Mouse (Mus musculus): ENCODE data around the gene Slc6a17. TPM values are rescaled to one million over a fixed set of nuclear protein-coding genes. Genes with fewer than 3 reads are reported as not detected.

Slc6a17 gene
- polyA plus RNA-seq, 1 experiment from 2014 or later: 2.7 TPM

DNA sequence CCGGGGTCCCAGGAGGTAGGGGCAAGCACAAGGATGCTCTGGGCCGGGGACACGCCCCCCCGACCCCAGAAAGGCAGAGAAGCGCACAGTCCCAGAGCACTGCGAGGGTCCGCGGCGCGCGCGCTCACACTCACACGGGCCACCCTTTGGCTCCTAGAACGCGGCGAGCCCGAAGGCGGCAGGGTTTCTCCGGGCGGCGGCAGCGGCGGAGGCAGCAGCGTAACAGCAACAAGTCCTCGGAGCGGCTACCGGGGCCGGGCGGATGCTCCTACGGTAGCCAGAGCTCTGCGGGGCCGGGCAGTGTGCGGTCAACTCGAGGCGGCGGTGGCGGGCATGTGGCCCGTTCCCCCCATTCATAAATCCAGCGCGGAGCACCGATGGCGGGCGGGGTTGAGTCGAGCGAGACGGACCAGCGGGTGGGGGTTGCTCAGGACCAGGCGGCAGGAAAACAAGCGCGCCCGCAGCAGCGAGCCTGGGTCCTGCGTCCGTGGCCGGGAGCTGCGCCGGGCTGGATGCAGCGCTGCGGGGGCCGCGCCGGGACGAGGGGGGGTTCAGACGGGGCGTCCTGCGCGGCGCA lies 58.5 kb downstream of the Slc6a17 start, which contains the start of gene Kcnc4:
Gene Kcnc4 (minus strand): TSS at position 357 of the 577 bp plus-strand sequence.
- Histone ChIP-seq H3K9me3 (no peaks in the 10 kb centered on the region), H3K4me2 (peak within 1 kb of the TSS; percentile 89), H3K36me3 (no peaks in the 10 kb centered on the region), H3K4me1 (peaks cover 24% of the 10 kb centered on the region), H3K9ac (no peak within 1 kb of the TSS), H3K4me3 (peak within 1 kb of the TSS; percentile 41), H3K27ac (no peak within 1 kb of the TSS), H3K27me3 (peaks cover 97% of the 10 kb centered on the region)
- under 1% methylated on average over 68 of the region's 68 CpGs for WGBS
- 0 out of 2 replicates have a peak, but pooled peaks have one; percentile 10 for ATAC-seq (ENCODE audit: borderline replicate concordance, extremely low read depth, low FRiP score, low TSS enrichment)

DNA sequence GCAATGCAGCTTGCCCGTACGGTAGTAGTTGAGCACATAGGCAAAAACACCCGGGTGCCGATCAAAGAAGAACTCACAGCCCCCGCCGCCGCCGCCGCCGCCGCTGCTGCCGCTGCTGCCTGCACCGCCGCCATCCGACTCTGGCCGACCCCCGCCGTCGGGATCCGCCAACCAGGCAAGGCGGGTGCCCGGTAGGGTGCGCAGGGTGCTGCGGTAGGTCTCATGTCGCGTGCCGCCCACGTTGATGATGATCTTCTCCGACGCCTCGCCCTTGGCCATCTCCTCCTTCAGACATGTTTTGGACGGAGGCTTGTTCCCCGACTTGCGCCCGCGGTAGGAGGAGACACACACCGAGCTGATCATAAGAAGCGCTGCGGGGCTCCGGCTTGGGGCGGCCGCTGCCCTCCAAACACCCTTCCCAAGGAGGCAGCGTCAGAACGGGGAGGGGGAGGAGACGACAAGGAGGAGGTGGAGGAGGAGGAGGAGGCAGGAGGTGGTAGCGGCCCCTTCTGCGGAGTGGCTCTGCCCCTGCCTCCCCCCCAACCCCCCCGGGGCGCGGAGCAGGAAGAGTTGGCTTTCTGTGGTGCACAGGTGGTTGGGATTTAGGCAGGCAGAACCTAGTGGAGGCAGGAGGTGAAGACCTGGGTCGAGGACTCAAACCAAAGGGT lies 59.2 kb downstream of the Slc6a17 start:
- H3K27me3 ChIP-seq: peaks cover 98% of the 10 kb centered on the region
- H3K4me1 ChIP-seq: peaks cover 24% of the 10 kb centered on the region
- under 1% methylated on average over 51 of the region's 51 CpGs for WGBS
- peak; percentile 9; the same call in 1 of the 2 replicates for ATAC-seq (ENCODE audit: borderline replicate concordance, extremely low read depth, low FRiP score, low TSS enrichment)
- H3K36me3 ChIP-seq: no peaks in the 10 kb centered on the region
- H3K4me2 ChIP-seq: peak overlapping the region; percentile 89
- no peak overlapping the region for H3K9ac ChIP-seq
- no peaks in the 10 kb centered on the region for H3K9me3 ChIP-seq
- H3K4me3 ChIP-seq: peak overlapping the region; percentile 41
- no peak overlapping the region for H3K27ac ChIP-seq

DNA sequence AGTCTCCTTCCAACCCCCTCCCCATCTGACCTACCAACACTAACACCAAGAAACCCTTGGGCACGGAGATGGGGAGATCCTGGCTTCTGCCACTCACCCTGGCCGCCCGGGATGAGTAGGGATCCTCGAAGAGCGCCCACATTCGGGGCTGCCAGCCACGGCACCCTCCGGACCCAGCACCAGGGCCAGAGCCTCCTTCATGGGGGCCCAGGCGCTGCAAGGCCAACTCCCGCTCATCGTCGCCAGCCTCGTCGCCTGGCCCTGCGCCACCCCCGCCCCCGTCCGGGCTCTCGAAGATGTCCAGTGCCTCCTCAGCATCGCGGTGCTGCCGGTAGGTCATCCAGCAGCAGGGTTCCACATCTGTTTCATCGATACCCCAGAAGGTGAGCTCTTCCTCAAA lies 59.7 kb downstream of the Slc6a17 start:
- peak overlapping the region; percentile 41 for H3K4me3 ChIP-seq
- no peaks in the 10 kb centered on the region for H3K36me3 ChIP-seq
- peak overlapping the region; percentile 89 for H3K4me2 ChIP-seq
- no peaks in the 10 kb centered on the region for H3K9me3 ChIP-seq
- H3K4me1 ChIP-seq: peaks cover 24% of the 10 kb centered on the region
- H3K27me3 ChIP-seq: peaks cover 98% of the 10 kb centered on the region
- no peak overlapping the region for H3K27ac ChIP-seq
- ATAC-seq (ENCODE audit: borderline replicate concordance, extremely low read depth, low FRiP score, low TSS enrichment): no peak
- no peak overlapping the region for H3K9ac ChIP-seq
- WGBS: 1% methylated on average over 23 of the region's 23 CpGs

DNA sequence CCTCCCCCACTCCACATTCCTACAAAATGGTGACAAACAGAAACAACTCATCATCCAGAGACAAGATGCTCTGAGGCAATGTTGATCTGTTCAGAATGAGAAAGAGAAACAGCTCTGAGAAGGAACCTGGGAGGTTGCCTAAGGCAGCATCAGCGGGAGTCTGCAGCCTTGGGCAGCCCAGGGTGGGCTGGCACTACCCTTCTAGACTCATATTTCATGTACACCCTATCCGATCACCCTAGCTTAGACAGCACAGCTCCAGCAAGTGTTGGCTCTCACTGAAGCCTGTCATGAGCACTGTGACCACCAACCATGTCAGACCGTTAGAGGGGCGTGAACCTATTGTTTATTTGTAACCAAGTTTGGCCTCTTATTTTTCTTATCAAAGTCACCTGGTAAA lies 63.5 kb downstream of the Slc6a17 start:
- Histone ChIP-seq H3K4me1 (peaks cover 14% of the 10 kb centered on the region), H3K4me3 (no peak overlapping the region), H3K27me3 (peaks cover 80% of the 10 kb centered on the region), H3K27ac (no peak overlapping the region), H3K9ac (no peak overlapping the region), H3K4me2 (no peak overlapping the region), H3K36me3 (no peaks in the 10 kb centered on the region), H3K9me3 (no peaks in the 10 kb centered on the region)
- 60% methylated on average over 4 of the region's 4 CpGs for WGBS
- no peak for ATAC-seq (ENCODE audit: borderline replicate concordance, extremely low read depth, low FRiP score, low TSS enrichment)

DNA sequence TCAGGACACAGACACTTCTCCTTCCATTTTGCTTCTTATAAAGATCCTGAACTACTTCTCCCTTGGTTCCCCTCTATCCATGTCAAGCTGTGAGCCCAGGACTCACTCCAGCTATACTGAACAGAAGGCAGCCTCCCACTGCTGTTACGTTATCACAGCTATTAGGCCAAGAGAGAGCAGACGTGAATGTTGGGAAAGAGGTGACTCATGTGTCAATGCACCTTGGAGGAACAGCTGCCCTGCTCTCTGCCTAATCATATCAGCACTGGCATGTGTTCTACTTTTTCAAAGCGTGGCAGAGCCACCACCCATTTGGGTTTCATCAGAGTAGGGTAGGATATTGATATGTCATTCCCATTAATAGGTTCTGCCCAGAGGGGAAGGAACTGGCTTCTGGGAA lies 71.0 kb downstream of the Slc6a17 start:
- H3K9me3 ChIP-seq: no peaks in the 10 kb centered on the region
- no peaks in the 10 kb centered on the region for H3K4me1 ChIP-seq
- no peaks in the 10 kb centered on the region for H3K36me3 ChIP-seq
- no peak for ATAC-seq (ENCODE audit: borderline replicate concordance, extremely low read depth, low FRiP score, low TSS enrichment)
- 44% methylated on average over 3 of the region's 3 CpGs for WGBS
- H3K27ac ChIP-seq: no peak overlapping the region
- peaks cover 18% of the 10 kb centered on the region; the same call in 1 of the 2 replicates for H3K27me3 ChIP-seq
- no peak overlapping the region for H3K9ac ChIP-seq
- no peak overlapping the region for H3K4me2 ChIP-seq
- no peak overlapping the region for H3K4me3 ChIP-seq

DNA sequence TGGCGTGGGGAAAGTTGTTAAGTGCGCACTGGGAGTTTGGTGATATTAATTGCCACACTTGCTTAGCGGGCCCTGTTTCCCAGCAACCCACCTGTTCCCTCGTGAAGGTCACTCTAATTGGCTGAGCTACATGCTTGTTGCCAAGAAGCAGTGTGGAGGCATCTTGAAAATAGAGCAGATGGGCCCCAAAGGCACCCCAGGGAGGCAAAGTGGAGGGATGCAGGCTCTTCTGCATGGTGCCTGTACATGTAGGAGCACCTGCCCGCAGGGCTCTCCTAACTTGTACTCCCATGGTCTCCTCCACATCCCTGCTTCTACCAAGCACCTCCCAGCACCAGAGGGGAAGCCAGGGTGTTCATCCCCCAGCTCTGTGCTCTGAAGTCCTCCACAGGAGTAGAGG lies 74.0 kb downstream of the Slc6a17 start:
- no peak overlapping the region for H3K4me3 ChIP-seq
- no peak overlapping the region for H3K4me2 ChIP-seq
- no peak for ATAC-seq (ENCODE audit: borderline replicate concordance, extremely low read depth, low FRiP score, low TSS enrichment)
- no peak overlapping the region for H3K9ac ChIP-seq
- H3K27me3 ChIP-seq: peaks cover 8% of the 10 kb centered on the region; the same call in 1 of the 2 replicates
- H3K9me3 ChIP-seq: no peaks in the 10 kb centered on the region
- WGBS: 69% methylated on average over 5 of the region's 5 CpGs
- no peak overlapping the region for H3K27ac ChIP-seq
- H3K36me3 ChIP-seq: no peaks in the 10 kb centered on the region
- no peaks in the 10 kb centered on the region for H3K4me1 ChIP-seq

DNA sequence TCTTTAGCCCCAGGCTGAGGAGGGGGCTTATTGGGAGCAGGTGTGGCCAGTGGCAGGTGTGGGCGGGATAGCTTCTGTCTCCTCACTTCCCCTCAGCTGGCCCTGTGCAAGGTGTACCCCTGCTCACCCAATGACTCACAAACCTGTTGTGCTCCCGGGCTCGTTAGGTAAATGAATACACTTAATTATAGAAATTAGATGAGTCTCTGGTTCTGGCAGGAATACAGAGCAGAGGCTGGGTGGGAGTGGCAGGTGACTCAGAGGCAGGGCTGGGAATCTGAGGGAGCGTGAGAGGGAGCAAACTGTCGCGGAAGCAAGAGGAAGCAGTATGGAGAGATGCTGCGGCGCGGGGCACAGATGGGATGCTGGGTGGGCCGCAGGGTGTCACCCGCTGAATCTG lies 75.6 kb downstream of the Slc6a17 start:
- Histone ChIP-seq H3K4me2 (no peak overlapping the region), H3K4me3 (no peak overlapping the region), H3K27ac (no peak overlapping the region), H3K9me3 (no peaks in the 10 kb centered on the region), H3K4me1 (no peaks in the 10 kb centered on the region), H3K36me3 (no peaks in the 10 kb centered on the region), H3K27me3 (peaks cover 8% of the 10 kb centered on the region; the same call in 1 of the 2 replicates), H3K9ac (no peak overlapping the region)
- no peak for ATAC-seq (ENCODE audit: borderline replicate concordance, extremely low read depth, low FRiP score, low TSS enrichment)
- 70% methylated on average over 11 of the region's 11 CpGs for WGBS

DNA sequence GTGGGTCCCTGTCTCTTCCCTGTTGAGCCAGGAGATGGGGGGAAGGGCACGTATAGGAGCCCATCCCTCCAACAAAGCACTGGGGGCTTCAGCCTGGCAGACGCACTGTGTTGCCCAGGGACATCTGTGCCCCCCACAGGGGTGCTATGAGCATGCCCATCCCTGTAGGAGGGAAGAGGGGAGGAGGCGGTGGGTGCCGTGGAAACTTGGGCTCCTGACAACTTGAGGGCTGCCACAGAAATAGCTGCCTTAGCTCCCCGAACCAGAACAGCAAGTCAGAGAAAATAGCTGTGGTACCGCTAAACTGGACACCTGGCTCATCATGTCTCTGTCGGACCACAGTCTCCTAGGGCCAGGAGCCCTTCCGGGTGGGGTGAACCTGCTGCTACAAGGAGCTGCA lies 76.5 kb downstream of the Slc6a17 start:
- no peak for ATAC-seq (ENCODE audit: borderline replicate concordance, extremely low read depth, low FRiP score, low TSS enrichment)
- no peak overlapping the region for H3K27ac ChIP-seq
- WGBS: 74% methylated on average over 8 of the region's 8 CpGs
- H3K9me3 ChIP-seq: no peaks in the 10 kb centered on the region
- H3K4me1 ChIP-seq: no peaks in the 10 kb centered on the region
- H3K4me3 ChIP-seq: no peak overlapping the region
- no peaks in the 10 kb centered on the region for H3K36me3 ChIP-seq
- H3K27me3 ChIP-seq: peaks cover 8% of the 10 kb centered on the region; the same call in 1 of the 2 replicates
- no peak overlapping the region for H3K4me2 ChIP-seq
- no peak overlapping the region for H3K9ac ChIP-seq

DNA sequence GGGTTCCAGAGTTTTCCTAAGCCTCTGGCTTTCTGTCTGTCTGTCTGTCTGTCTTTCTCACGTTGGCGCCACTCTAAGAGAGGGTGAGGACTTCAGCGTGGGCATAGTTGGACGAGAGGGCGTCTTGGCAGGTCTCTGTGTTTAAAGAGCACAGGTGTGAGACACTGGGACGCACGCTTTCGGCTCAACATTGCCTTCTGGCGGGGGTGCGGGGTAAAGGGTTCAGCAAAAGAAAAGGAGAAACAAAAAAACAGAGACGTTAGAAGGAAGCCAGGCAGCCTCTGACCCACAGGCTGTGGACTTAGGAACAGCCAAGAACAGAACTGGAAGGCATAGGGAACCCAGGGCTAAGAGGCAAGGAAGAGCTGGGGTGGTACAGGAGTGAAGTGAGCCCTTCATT lies 78.5 kb downstream of the Slc6a17 start:
- Histone ChIP-seq H3K4me2 (no peak overlapping the region), H3K4me1 (no peaks in the 10 kb centered on the region), H3K36me3 (no peaks in the 10 kb centered on the region), H3K9ac (no peak overlapping the region), H3K4me3 (no peak overlapping the region), H3K9me3 (no peaks in the 10 kb centered on the region), H3K27ac (no peak overlapping the region), H3K27me3 (peaks cover 6% of the 10 kb centered on the region; the same call in 1 of the 2 replicates)
- 82% methylated on average over 11 of the region's 11 CpGs for WGBS
- ATAC-seq (ENCODE audit: borderline replicate concordance, extremely low read depth, low FRiP score, low TSS enrichment): no peak

DNA sequence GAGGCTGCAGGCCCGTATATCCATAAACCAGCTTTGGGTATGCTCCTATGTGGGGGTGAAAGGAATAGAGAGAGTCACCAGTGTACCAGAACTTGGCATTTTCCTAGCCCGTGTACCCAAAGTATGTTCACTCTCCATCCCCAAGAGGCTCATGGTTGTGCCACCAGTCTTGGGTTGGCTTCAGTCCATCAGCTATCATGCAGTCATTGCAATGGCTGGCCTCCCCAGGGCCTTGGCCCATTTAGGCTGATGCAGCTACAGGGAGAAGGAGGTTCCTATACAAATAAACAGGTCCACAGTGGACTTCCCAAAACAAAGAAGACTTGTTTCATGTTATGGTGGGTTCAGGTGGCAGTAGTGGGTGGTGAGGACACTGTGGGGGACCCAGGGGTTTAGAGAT lies 80.2 kb downstream of the Slc6a17 start:
- no peaks in the 10 kb centered on the region for H3K27me3 ChIP-seq
- no peaks in the 10 kb centered on the region for H3K36me3 ChIP-seq
- WGBS: 89% methylated on average over 2 of the region's 2 CpGs
- no peak for ATAC-seq (ENCODE audit: borderline replicate concordance, extremely low read depth, low FRiP score, low TSS enrichment)
- no peaks in the 10 kb centered on the region for H3K9me3 ChIP-seq
- H3K4me2 ChIP-seq: no peak overlapping the region
- H3K4me1 ChIP-seq: 0 out of 2 replicates have a peak, but pooled peaks cover 6% of the 10 kb centered on the region
- no peak overlapping the region for H3K27ac ChIP-seq
- H3K4me3 ChIP-seq: no peak overlapping the region
- no peak overlapping the region for H3K9ac ChIP-seq

DNA sequence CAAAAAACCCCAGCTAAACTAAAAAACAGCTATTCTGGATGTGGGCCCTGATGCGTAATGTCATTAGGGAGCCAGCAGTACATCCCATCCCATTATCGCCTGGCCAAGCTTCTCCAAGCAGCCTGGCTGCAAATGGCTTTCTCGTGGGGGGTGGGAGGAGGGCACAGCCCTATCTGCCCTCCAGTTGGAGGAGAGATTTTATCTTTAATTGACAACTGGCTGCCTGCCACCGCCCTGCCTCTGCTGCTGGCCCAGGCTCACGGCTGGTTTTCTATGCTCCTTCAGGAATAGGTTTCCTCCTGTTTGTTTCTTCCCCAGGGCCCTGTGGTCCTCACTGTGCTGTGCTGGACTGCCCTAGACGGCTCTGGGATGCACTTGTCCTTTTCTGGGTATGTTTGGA lies 81.4 kb downstream of the Slc6a17 start:
- no peaks in the 10 kb centered on the region for H3K36me3 ChIP-seq

DNA sequence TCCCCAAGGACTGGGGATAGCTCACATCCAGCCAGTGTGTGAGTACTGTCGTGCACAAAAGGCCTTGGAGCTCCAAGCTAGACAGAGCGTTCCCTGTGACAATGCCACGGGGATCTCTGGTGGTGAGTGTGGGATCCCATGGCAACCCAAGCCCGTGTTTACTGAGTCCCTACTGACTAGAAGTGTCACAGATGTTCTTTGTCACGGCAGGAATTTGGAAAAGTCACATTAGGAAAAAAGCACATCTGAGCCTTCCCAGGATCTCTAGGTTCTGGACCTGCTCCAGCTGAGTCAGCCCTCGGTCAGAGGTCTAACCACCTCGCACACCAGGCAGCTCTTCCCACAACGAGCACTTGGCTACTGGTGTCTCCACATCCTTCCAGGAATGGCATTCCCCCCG lies 84.2 kb downstream of the Slc6a17 start:
- Histone ChIP-seq H3K27me3 (peaks cover 2% of the 10 kb centered on the region), H3K9me3 (no peaks in the 10 kb centered on the region), H3K4me1 (0 out of 2 replicates have a peak, but pooled peaks cover 10% of the 10 kb centered on the region), H3K27ac (no peak overlapping the region), H3K36me3 (no peaks in the 10 kb centered on the region), H3K4me3 (no peak overlapping the region), H3K9ac (no peak overlapping the region), H3K4me2 (no peak overlapping the region)
- ATAC-seq (ENCODE audit: borderline replicate concordance, extremely low read depth, low FRiP score, low TSS enrichment): no peak
- 31% methylated on average over 9 of the region's 9 CpGs for WGBS

More for the DNA sequence above, 81.4 kb downstream of the Slc6a17 start:
- ATAC-seq (ENCODE audit: borderline replicate concordance, extremely low read depth, low FRiP score, low TSS enrichment): no peak
- Histone ChIP-seq H3K4me3 (no peak overlapping the region), H3K4me2 (no peak overlapping the region), H3K27ac (no peak overlapping the region), H3K9me3 (no peaks in the 10 kb centered on the region), H3K27me3 (no peaks in the 10 kb centered on the region), H3K9ac (no peak overlapping the region), H3K4me1 (0 out of 2 replicates have a peak, but pooled peaks cover 8% of the 10 kb centered on the region)
- 48% methylated on average over 6 of the region's 6 CpGs for WGBS

All from lung, embryonic 15.5 days (tissue).